Mouse (Mus musculus) stomach, embryonic 14.5 days (tissue): Measurements from ENCODE around the gene Rdh13. TPM values are rescaled to one million over a fixed set of nuclear protein-coding genes. Genes with fewer than 3 reads are reported as not detected.
"Not testable (repeated sequence)": the region's sequence is repeated elsewhere in the genome, so short reads cannot be mapped to it uniquely, and the experiment has no call there.

Experiments
- ATAC-seq: fragments of 200-750 bp; cut with Nextera tagmentation; 2 replicates; pipeline ENCODE4 v1.8.0; 2017; ENCODE audit warnings: low read depth, moderate TSS enrichment; ENCODE audit not compliant: insufficient number of reproducible peaks, insufficient read depth, low FRiP score
- H3K27ac ChIP-seq: fragments of 300-500 bp; sonication (generic); 2 replicates; pipeline ENCODE4 v1.5.1; 2014; ENCODE audit warnings: mild to moderate bottlenecking, low read length, moderate library complexity, mixed read lengths
- H3K27me3 ChIP-seq: fragments of 300-500 bp; sonication (generic); 2 replicates; pipeline ENCODE4 v1.6.1; 2014; ENCODE audit warnings: low read length, control low read depth, mixed read lengths; ENCODE audit not compliant: control insufficient read depth, insufficient read depth
- H3K36me3 ChIP-seq: fragments of 300-500 bp; sonication (generic); 2 replicates; pipeline ENCODE4 v1.6.1; 2014; ENCODE audit warnings: mild to moderate bottlenecking, control low read depth, low read length, moderate library complexity, mixed read lengths; ENCODE audit not compliant: control insufficient read depth, insufficient read depth
- H3K4me1 ChIP-seq: fragments of 300-500 bp; sonication (generic); 2 replicates; pipeline ENCODE4 v1.6.1; 2014; ENCODE audit warnings: low read length, control low read depth, mixed read lengths; ENCODE audit not compliant: control insufficient read depth, insufficient read depth
- H3K4me2 ChIP-seq: fragments of 300-500 bp; sonication (generic); replicated peaks from 2 replicates; pipeline ENCODE4 v1.6.1; 2014; ENCODE audit warnings: low read depth, low read length, control low read depth
- H3K4me3 ChIP-seq: fragments of 300-500 bp; sonication (generic); 2 replicates; pipeline ENCODE4 v1.5.1; 2014; ENCODE audit warnings: low read depth, low read length, control low read depth
- H3K9ac ChIP-seq: fragments of 300-500 bp; sonication (generic); replicated peaks from 2 replicates; pipeline ENCODE4 v1.6.1; 2014; ENCODE audit warnings: low read depth, mild to moderate bottlenecking, control low read depth, low read length, moderate library complexity, mixed read lengths
- H3K9me3 ChIP-seq: fragments of 300-500 bp; sonication (generic); 2 replicates; pipeline ENCODE4 v1.6.1; 2016; ENCODE audit warnings: low read depth, low read length, control low read depth; ENCODE audit not compliant: control insufficient read depth
- WGBS: fragments of 180-500 bp; shearing (Covaris S2); extraction: QIAGEN DNeasy Blood & Tissue Kit; methylation state at CpG from one replicate; pipeline ENCODE4 v1.1.7; 2014; 5-methylcytosine and 5-hydroxymethylcytosine counted together
- microRNA-seq: library from miRNA; unstranded; fragments of <30 nt; microRNA quantifications from one replicate; pipeline ENCODE4, GENCODE M21; 2016
- polyA plus RNA-seq: library from polyadenylated mRNA; unstranded; fragments of >200 nt; fragmentation: Nextera tagmentation; extraction: Ambion mirVana; gene quantifications from 2 replicates; pipeline ENCODE4 v1.2.1, GENCODE M21; 2014

Rdh13 gene
- polyA plus RNA-seq, 1 experiment from 2014 or later = 34.6 TPM

GRCm38 (mm10) chr7:4427161-4427912 lies 18.1 kb downstream of the Rdh13 start:
- Histone ChIP-seq H3K27me3 (no peaks in the 10 kb centered on the region), H3K9ac (no peak overlapping the region), H3K4me3 (no peak overlapping the region), H3K9me3 (no peaks in the 10 kb centered on the region), H3K4me1 (no peaks in the 10 kb centered on the region), H3K27ac (no peak overlapping the region), H3K4me2 (no peak overlapping the region), H3K36me3 (peaks cover 40% of the 10 kb centered on the region)
- peak; percentile 90 for ATAC-seq
- WGBS = 71% methylated on average over 7 of the region's 7 CpGs

- no peak for ATAC-seq
These were observed 25.2 kb downstream of the Rdh13 start for GRCm38 (mm10) chr7:4420230-4420629.

GRCm38 (mm10) chr7:4419681-4420080 lies 25.8 kb downstream of the Rdh13 start:
- no peak overlapping the region for H3K4me3 ChIP-seq
- H3K4me1 ChIP-seq = no peaks in the 10 kb centered on the region
- no peaks in the 10 kb centered on the region for H3K9me3 ChIP-seq
- ATAC-seq = no peak
- peaks cover 2% of the 10 kb centered on the region; the same call in 1 of the 2 replicates for H3K36me3 ChIP-seq
- H3K9ac ChIP-seq = no peak overlapping the region
- no peaks in the 10 kb centered on the region for H3K27me3 ChIP-seq
- no peak overlapping the region for H3K27ac ChIP-seq
- H3K4me2 ChIP-seq = no peak overlapping the region
- WGBS = 74% methylated on average over 6 of the region's 6 CpGs

More at GRCm38 (mm10) chr7:4420230-4420629, 25.2 kb downstream of the Rdh13 start:
- Histone ChIP-seq H3K4me3 (no peak overlapping the region), H3K27me3 (no peaks in the 10 kb centered on the region), H3K9ac (no peak overlapping the region), H3K36me3 (peaks cover 6% of the 10 kb centered on the region; the same call in 1 of the 2 replicates), H3K4me1 (no peaks in the 10 kb centered on the region), H3K27ac (no peak overlapping the region), H3K4me2 (no peak overlapping the region), H3K9me3 (no peaks in the 10 kb centered on the region)
- WGBS = 61% methylated on average over 4 of the region's 4 CpGs

- not testable (repeated sequence) for H3K9me3 ChIP-seq, H3K4me1 ChIP-seq, ATAC-seq, H3K4me3 ChIP-seq, H3K27me3 ChIP-seq, H3K9ac ChIP-seq, H3K4me2 ChIP-seq, H3K36me3 ChIP-seq, H3K27ac ChIP-seq
- 97% methylated on average over 15 of the region's 15 CpGs for WGBS
These were observed 33.0 kb downstream of the Rdh13 start for GRCm38 (mm10) chr7:4412406-4412805.

- Histone ChIP-seq H3K27me3 (no peaks in the 10 kb centered on the region), H3K4me3 (no peak within 1 kb of the TSS), H3K36me3 (no peaks in the 10 kb centered on the region), H3K4me1 (no peaks in the 10 kb centered on the region), H3K9me3 (no peaks in the 10 kb centered on the region), H3K4me2 (no peak within 1 kb of the TSS), H3K27ac (no peak within 1 kb of the TSS), H3K9ac (no peak within 1 kb of the TSS)
- WGBS = 91% methylated on average over 1 of the region's 1 CpGs
- ATAC-seq = no peak
These were observed 47.7 kb downstream of the Rdh13 start, which contains the start of gene Gp6 for GRCm38 (mm10) chr7:4397730-4398129. Gp6 (minus strand) TSS chr7:4397744.

Small RNA genes within 50 kb of the gene (microRNA-seq; reads per million reads assigned to microRNA genes)
- gene Gm24605 (not detected), gene Gm24752 (not detected), gene Gm25349 (not detected)

Other genes starting within 250 kb of the Rdh13 start
- gene Lilra5, start 207.9 kb downstream of the Rdh13 start, polyA plus RNA-seq = 0.12 and 0.15 TPM in 2 replicates
- not detected in 2 replicates for gene Ncr1, start 107.9 kb downstream of the Rdh13 start, polyA plus RNA-seq
- 0.27 and 0.36 TPM in 2 replicates for gene Gp6, start 47.9 kb downstream of the Rdh13 start, polyA plus RNA-seq
- 5.0 and 7.9 TPM in 2 replicates for gene Eps8l1, start 15.0 kb upstream of the Rdh13 start, polyA plus RNA-seq
- gene Ppp1r12c, start 56.0 kb upstream of the Rdh13 start, polyA plus RNA-seq = 47.2 and 61.0 TPM in 2 replicates
- 31.9 and 33.5 TPM in 2 replicates for gene Tnnt1, start 70.7 kb upstream of the Rdh13 start, polyA plus RNA-seq
- gene Tnni3, start 78.6 kb upstream of the Rdh13 start, polyA plus RNA-seq = 2.9 and 3.3 TPM in 2 replicates
- 0.62 and 0.67 TPM in 2 replicates for gene Dnaaf3, start 86.8 kb upstream of the Rdh13 start, polyA plus RNA-seq
- 8.1 and 10.0 TPM in 2 replicates for gene Syt5, start 101.9 kb upstream of the Rdh13 start, polyA plus RNA-seq
- not detected in 2 replicates for gene Ptprh, start 158.4 kb upstream of the Rdh13 start, polyA plus RNA-seq
- gene Tmem86b, start 185.8 kb upstream of the Rdh13 start, polyA plus RNA-seq = 1.4 and 1.6 TPM in 2 replicates
- 10.2 and 11.7 TPM in 2 replicates for gene Ppp6r1, start 213.4 kb upstream of the Rdh13 start, polyA plus RNA-seq
- gene Hspbp1, start 239.4 kb upstream of the Rdh13 start, polyA plus RNA-seq = 84.8 and 94.2 TPM in 2 replicates
- 2.3 and 4.0 TPM in 2 replicates for gene Brsk1, start 245.0 kb upstream of the Rdh13 start, polyA plus RNA-seq